Mouse (Mus musculus): Measurements from ENCODE around the gene Usp47. TPM values are rescaled to one million over a fixed set of nuclear protein-coding genes. Genes with fewer than 3 reads are reported as not detected.

Gene Usp47
- polyA plus RNA-seq, 1 experiment: 24.7 TPM

GRCm38 (mm10) chr7:112121866-112122500, 98.7 kb downstream of the Usp47 start:
- no peaks in the 10 kb centered on the region for H3K79me2 ChIP-seq (ENCODE audit: control insufficient read depth, insufficient read depth)
- H3K27me3 ChIP-seq (ENCODE audit: control insufficient read depth, insufficient read depth, insufficient read length): no peaks in the 10 kb centered on the region
- H3K36me3 ChIP-seq (ENCODE audit: control insufficient read depth, insufficient read depth): no peaks in the 10 kb centered on the region
- TF ChIP-seq FOSL1 (IDR thresholded peaks at IDR 0.05; ENCODE audit: insufficient read depth, low read length, poor library complexity, severe bottlenecking) (no peak), MYOG (IDR thresholded peaks at IDR 0.05; ENCODE audit: control insufficient read depth, extremely low read depth, insufficient read length) (no peak), MAX (IDR thresholded peaks at IDR 0.05) (no peak), CEBPB (IDR thresholded peaks at IDR 0.05; ENCODE audit: low read depth) (no peak), USF1 (IDR thresholded peaks at IDR 0.05; ENCODE audit: low read depth) (no peak), CTCF (IDR thresholded peaks at IDR 0.05; ENCODE audit: control insufficient read depth, insufficient read depth, insufficient read length) (no peak), MYOD1 (IDR thresholded peaks at IDR 0.05; ENCODE audit: control insufficient read depth, insufficient read length, low read depth) (no peak)
- H3K79me3 ChIP-seq (ENCODE audit: low read depth): no peaks in the 10 kb centered on the region
- H3K4me3 ChIP-seq (ENCODE audit: insufficient read depth, poor library complexity, severe bottlenecking): no peak overlapping the region
- no peak overlapping the region for H3ac ChIP-seq (ENCODE audit: control insufficient read depth, insufficient read length, low read depth)

- TF ChIP-seq MYOD1 (IDR thresholded peaks at IDR 0.05; ENCODE audit: control insufficient read depth, insufficient read length, low read depth): no peak
- TF ChIP-seq FOSL1 (IDR thresholded peaks at IDR 0.05; ENCODE audit: insufficient read depth, low read length, poor library complexity, severe bottlenecking): no peak
- no peak for TF ChIP-seq USF1 (IDR thresholded peaks at IDR 0.05; ENCODE audit: low read depth)
- no peak for TF ChIP-seq MYOG (IDR thresholded peaks at IDR 0.05; ENCODE audit: control insufficient read depth, extremely low read depth, insufficient read length)
- no peak for TF ChIP-seq CEBPB (IDR thresholded peaks at IDR 0.05; ENCODE audit: low read depth)
- TF ChIP-seq CTCF (IDR thresholded peaks at IDR 0.05; ENCODE audit: control insufficient read depth, insufficient read depth, insufficient read length): no peak
- TF ChIP-seq MAX (IDR thresholded peaks at IDR 0.05): no peak
- H3K4me3 ChIP-seq (ENCODE audit: insufficient read depth, poor library complexity, severe bottlenecking): no peak overlapping the region
- H3K27me3 ChIP-seq (ENCODE audit: control insufficient read depth, insufficient read depth, insufficient read length): no peaks in the 10 kb centered on the region
- no peak overlapping the region for H3ac ChIP-seq (ENCODE audit: control insufficient read depth, insufficient read length, low read depth)
- H3K36me3 ChIP-seq (ENCODE audit: control insufficient read depth, insufficient read depth): no peaks in the 10 kb centered on the region
- no peaks in the 10 kb centered on the region for H3K79me3 ChIP-seq (ENCODE audit: low read depth)
- H3K79me2 ChIP-seq (ENCODE audit: control insufficient read depth, insufficient read depth): no peaks in the 10 kb centered on the region
Observed at GRCm38 (mm10) chr7:112123612-112124011, 100.3 kb downstream of the Usp47 start.

GRCm38 (mm10) chr7:112125625-112126260, 102.4 kb downstream of the Usp47 start:
- Histone ChIP-seq H3K79me3 (ENCODE audit: low read depth) (no peaks in the 10 kb centered on the region), H3K79me2 (ENCODE audit: control insufficient read depth, insufficient read depth) (no peaks in the 10 kb centered on the region), H3ac (ENCODE audit: control insufficient read depth, insufficient read length, low read depth) (no peak overlapping the region), H3K36me3 (ENCODE audit: control insufficient read depth, insufficient read depth) (no peaks in the 10 kb centered on the region), H3K27me3 (ENCODE audit: control insufficient read depth, insufficient read depth, insufficient read length) (no peaks in the 10 kb centered on the region), H3K4me3 (ENCODE audit: insufficient read depth, poor library complexity, severe bottlenecking) (no peak overlapping the region)
- TF ChIP-seq MYOD1 (IDR thresholded peaks at IDR 0.05; ENCODE audit: control insufficient read depth, insufficient read length, low read depth) (no peak), MAX (IDR thresholded peaks at IDR 0.05) (no peak), CEBPB (IDR thresholded peaks at IDR 0.05; ENCODE audit: low read depth) (no peak), CTCF (IDR thresholded peaks at IDR 0.05; ENCODE audit: control insufficient read depth, insufficient read depth, insufficient read length) (no peak), MYOG (IDR thresholded peaks at IDR 0.05; ENCODE audit: control insufficient read depth, extremely low read depth, insufficient read length) (no peak), FOSL1 (IDR thresholded peaks at IDR 0.05; ENCODE audit: insufficient read depth, low read length, poor library complexity, severe bottlenecking) (no peak), USF1 (IDR thresholded peaks at IDR 0.05; ENCODE audit: low read depth) (no peak)

GRCm38 (mm10) chr7:112127085-112127637, 103.9 kb downstream of the Usp47 start:
- no peak overlapping the region for H3K4me3 ChIP-seq (ENCODE audit: insufficient read depth, poor library complexity, severe bottlenecking)
- no peaks in the 10 kb centered on the region for H3K27me3 ChIP-seq (ENCODE audit: control insufficient read depth, insufficient read depth, insufficient read length)
- H3K79me2 ChIP-seq (ENCODE audit: control insufficient read depth, insufficient read depth): no peaks in the 10 kb centered on the region
- no peak overlapping the region for H3ac ChIP-seq (ENCODE audit: control insufficient read depth, insufficient read length, low read depth)
- TF ChIP-seq FOSL1 (IDR thresholded peaks at IDR 0.05; ENCODE audit: insufficient read depth, low read length, poor library complexity, severe bottlenecking) (no peak), MYOD1 (IDR thresholded peaks at IDR 0.05; ENCODE audit: control insufficient read depth, insufficient read length, low read depth) (no peak), CEBPB (IDR thresholded peaks at IDR 0.05; ENCODE audit: low read depth) (no peak), MAX (IDR thresholded peaks at IDR 0.05) (no peak), MYOG (IDR thresholded peaks at IDR 0.05; ENCODE audit: control insufficient read depth, extremely low read depth, insufficient read length) (no peak), USF1 (IDR thresholded peaks at IDR 0.05; ENCODE audit: low read depth) (no peak), CTCF (IDR thresholded peaks at IDR 0.05; ENCODE audit: control insufficient read depth, insufficient read depth, insufficient read length) (no peak)
- no peaks in the 10 kb centered on the region for H3K79me3 ChIP-seq (ENCODE audit: low read depth)
- no peaks in the 10 kb centered on the region for H3K36me3 ChIP-seq (ENCODE audit: control insufficient read depth, insufficient read depth)

- Histone ChIP-seq H3K27me3 (ENCODE audit: control insufficient read depth, insufficient read depth, insufficient read length) (no peaks in the 10 kb centered on the region), H3K79me2 (ENCODE audit: control insufficient read depth, insufficient read depth) (no peaks in the 10 kb centered on the region), H3K79me3 (ENCODE audit: low read depth) (no peaks in the 10 kb centered on the region), H3K4me3 (ENCODE audit: insufficient read depth, poor library complexity, severe bottlenecking) (no peak overlapping the region), H3K36me3 (ENCODE audit: control insufficient read depth, insufficient read depth) (no peaks in the 10 kb centered on the region), H3ac (ENCODE audit: control insufficient read depth, insufficient read length, low read depth) (no peak overlapping the region)
- TF ChIP-seq CEBPB (IDR thresholded peaks at IDR 0.05; ENCODE audit: low read depth) (no peak), FOSL1 (IDR thresholded peaks at IDR 0.05; ENCODE audit: insufficient read depth, low read length, poor library complexity, severe bottlenecking) (no peak), CTCF (IDR thresholded peaks at IDR 0.05; ENCODE audit: control insufficient read depth, insufficient read depth, insufficient read length) (no peak), MYOD1 (IDR thresholded peaks at IDR 0.05; ENCODE audit: control insufficient read depth, insufficient read length, low read depth) (no peak)
Observed at GRCm38 (mm10) chr7:112127954-112128353, 104.7 kb downstream of the Usp47 start.

Data from C2C12 (cell line).